Mouse (Mus musculus) heart, embryonic 16.5 days (tissue): ENCODE results near the gene Mycbpap. TPM values are rescaled to one million over a fixed set of nuclear protein-coding genes. Genes with fewer than 3 reads are reported as not detected.

Source experiments
- ATAC-seq: fragments of 200-750 bp; cut with Nextera tagmentation; replicated peaks from 2 replicates; pipeline ENCODE4 v1.8.0; 2017; ENCODE audit warnings: moderate number of reproducible peaks; ENCODE audit not compliant: insufficient read depth, low FRiP score; ENCODE audit errors: extremely low read depth
- H3K27ac ChIP-seq: fragments of 300-500 bp; sonication (generic); 2 replicates; pipeline ENCODE4 v1.5.1; 2014; ENCODE audit warnings: mild to moderate bottlenecking, low read length, control low read depth, moderate library complexity
- H3K27me3 ChIP-seq: fragments of 300-500 bp; sonication (generic); 2 replicates; pipeline ENCODE4 v1.6.1; 2014; ENCODE audit warnings: low read length, mixed read lengths; ENCODE audit not compliant: control insufficient read depth, insufficient read depth
- H3K36me3 ChIP-seq: fragments of 300-500 bp; sonication (generic); 2 replicates; pipeline ENCODE4 v1.6.1; 2014; ENCODE audit not compliant: control insufficient read depth, insufficient read depth
- H3K4me1 ChIP-seq: fragments of 300-500 bp; sonication (generic); 2 replicates; pipeline ENCODE4 v1.6.1; 2014; ENCODE audit warnings: low read length, mixed read lengths; ENCODE audit not compliant: control insufficient read depth, insufficient read depth
- H3K4me2 ChIP-seq: fragments of 300-500 bp; sonication (generic); 2 replicates; pipeline ENCODE4 v1.6.1; 2014; ENCODE audit warnings: low read depth, mild to moderate bottlenecking, control low read depth, low read length
- H3K4me3 ChIP-seq: fragments of 300-500 bp; sonication (generic); 2 replicates; pipeline ENCODE4 v1.5.1; 2014; ENCODE audit warnings: mild to moderate bottlenecking, control low read depth, low read length
- H3K9ac ChIP-seq: fragments of 300-500 bp; sonication (generic); 2 replicates; pipeline ENCODE4 v1.6.1; 2014; ENCODE audit warnings: low read length, control low read depth
- H3K9me3 ChIP-seq: fragments of 300-500 bp; sonication (generic); replicated peaks from 2 replicates; pipeline ENCODE4 v1.6.1; 2016; ENCODE audit warnings: low read length; ENCODE audit not compliant: control insufficient read depth
- WGBS: fragments of 180-500 bp; shearing (Covaris S2); extraction: QIAGEN DNeasy Blood & Tissue Kit; methylation state at CpG from one replicate; pipeline ENCODE4 v1.1.7; 2014; 5-methylcytosine and 5-hydroxymethylcytosine counted together
- polyA plus RNA-seq: library from polyadenylated mRNA; unstranded; fragments of >200 nt; fragmentation: Nextera tagmentation; extraction: Ambion mirVana; gene quantifications from 2 replicates; pipeline ENCODE4 v1.2.1, GENCODE M21; 2015

Mycbpap gene
- 5.7 and 9.1 TPM in 2 replicates for polyA plus RNA-seq

DNA sequence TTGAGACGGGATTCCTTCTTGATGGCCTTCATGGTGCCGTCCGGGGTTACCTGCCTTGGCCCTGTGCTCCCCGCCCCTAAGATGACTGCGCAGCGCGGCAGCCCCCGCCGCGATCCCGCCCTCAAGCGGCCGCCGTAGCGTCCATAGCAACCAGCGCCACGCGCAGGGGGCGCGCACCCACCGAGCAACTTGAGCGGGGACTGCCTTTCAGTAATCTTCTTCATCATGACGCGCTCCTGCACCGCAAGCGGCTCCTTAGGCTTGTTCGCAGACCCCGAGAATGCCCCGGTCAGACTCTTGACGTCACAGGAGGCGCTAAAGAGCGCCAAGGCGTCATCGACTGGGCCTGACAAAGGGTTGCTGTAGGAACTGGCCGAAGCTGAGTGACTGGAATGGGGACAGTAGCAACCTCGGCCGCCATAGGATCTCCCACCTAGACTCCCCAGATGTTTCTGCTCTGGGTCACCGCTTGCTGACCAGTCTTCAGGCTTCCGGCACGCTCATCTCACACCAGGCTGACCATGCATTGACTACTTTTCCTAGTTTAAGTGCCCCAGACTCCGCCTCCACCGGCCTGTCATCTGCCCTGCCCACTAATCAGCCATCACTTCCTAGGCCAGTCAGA lies at the start of gene Mycbpap:
Gene Mycbpap (minus strand): TSS at position 524 of the 625 bp plus-strand sequence.
- peak; percentile 76 for ATAC-seq
- WGBS, result under 1% methylated on average over 42 of the region's 42 CpGs
- no peaks in the 10 kb centered on the region for H3K36me3 ChIP-seq
- H3K4me2 ChIP-seq, result peak within 1 kb of the TSS; percentile 91
- peak within 1 kb of the TSS; percentile 63 for H3K4me3 ChIP-seq
- H3K27me3 ChIP-seq, result no peaks in the 10 kb centered on the region
- no peaks in the 10 kb centered on the region for H3K9me3 ChIP-seq
- peak within 1 kb of the TSS; percentile 19 for H3K27ac ChIP-seq
- peaks cover 18% of the 10 kb centered on the region for H3K4me1 ChIP-seq
- H3K9ac ChIP-seq, result peak within 1 kb of the TSS; percentile 72

DNA sequence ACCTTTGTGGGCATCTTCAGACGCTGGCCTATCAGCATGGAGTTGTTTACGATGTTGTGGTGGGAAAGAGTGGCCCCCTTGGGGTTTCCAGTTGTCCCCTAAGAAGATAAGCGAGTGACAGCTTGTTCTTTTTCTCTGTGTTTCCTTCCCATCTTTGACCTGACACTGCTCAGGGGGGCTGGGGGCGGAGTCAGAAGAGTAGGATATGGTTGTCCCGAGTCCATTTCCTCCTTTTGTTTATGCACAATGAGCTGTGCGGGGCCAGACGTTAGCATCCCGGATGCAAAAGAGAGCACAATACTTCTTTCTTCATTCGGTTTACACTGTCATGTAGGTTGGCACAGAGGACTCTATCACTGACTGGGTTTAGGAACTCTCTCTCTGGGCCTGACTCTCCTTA lies 49.1 kb upstream of the Mycbpap start:
- no peaks in the 10 kb centered on the region for H3K4me1 ChIP-seq
- H3K4me3 ChIP-seq, result no peak overlapping the region
- no peak overlapping the region for H3K9ac ChIP-seq
- H3K4me2 ChIP-seq, result no peak overlapping the region
- no peak; the same call in 1 of the 2 replicates for ATAC-seq
- H3K9me3 ChIP-seq, result no peaks in the 10 kb centered on the region
- H3K27ac ChIP-seq, result peak overlapping the region; percentile 63
- WGBS, result 52% methylated on average over 9 of the region's 9 CpGs
- peaks cover 2% of the 10 kb centered on the region; the same call in 1 of the 2 replicates for H3K27me3 ChIP-seq
- no peaks in the 10 kb centered on the region for H3K36me3 ChIP-seq

DNA sequence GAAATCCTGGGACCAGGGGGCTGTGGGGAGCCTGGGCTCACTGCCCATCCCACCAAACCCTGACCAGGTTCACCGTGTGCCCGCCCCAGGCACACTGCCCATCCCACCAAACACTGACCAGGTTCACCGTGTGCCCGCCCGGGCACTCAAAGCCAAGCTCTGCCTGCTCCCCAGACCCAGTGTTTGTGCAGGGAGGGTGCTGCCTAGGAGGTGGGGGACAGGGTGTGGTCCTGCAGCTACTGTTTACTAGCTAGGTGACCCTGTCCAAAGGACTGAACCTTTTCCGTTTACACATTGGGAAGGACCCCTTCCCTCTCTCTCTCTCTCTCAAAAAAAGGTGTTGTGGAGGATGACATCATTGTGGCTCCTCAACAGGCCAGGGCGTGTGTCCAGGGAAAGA lies 45.8 kb upstream of the Mycbpap start:
- H3K27ac ChIP-seq, result no peak overlapping the region
- H3K9ac ChIP-seq, result no peak overlapping the region
- no peak for ATAC-seq
- WGBS, result 89% methylated on average over 7 of the region's 7 CpGs
- no peak overlapping the region for H3K4me2 ChIP-seq
- H3K9me3 ChIP-seq, result no peaks in the 10 kb centered on the region
- peaks cover 6% of the 10 kb centered on the region; the same call in 1 of the 2 replicates for H3K27me3 ChIP-seq
- H3K36me3 ChIP-seq, result no peaks in the 10 kb centered on the region
- H3K4me3 ChIP-seq, result no peak overlapping the region
- peaks cover 15% of the 10 kb centered on the region for H3K4me1 ChIP-seq

DNA sequence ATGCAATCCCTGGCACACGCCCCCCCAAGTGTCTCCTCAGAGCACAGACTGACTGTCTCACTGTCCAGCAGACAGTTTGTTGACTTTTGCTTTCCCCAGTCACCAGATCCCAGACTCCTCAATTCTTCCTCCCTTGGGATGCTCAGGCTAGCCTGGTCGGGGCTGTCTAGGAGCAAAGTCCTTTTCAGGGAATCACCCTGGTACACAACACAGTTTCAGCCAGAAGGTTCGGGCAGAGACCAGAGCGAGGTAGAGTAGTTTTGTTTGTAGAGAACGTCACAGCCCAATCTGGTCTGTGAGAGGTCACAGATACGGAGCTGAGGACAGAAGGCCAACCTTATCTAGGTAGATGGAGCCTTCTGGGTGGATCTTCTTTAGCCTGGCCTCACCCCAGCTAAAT lies 45.0 kb upstream of the Mycbpap start:
- no peak overlapping the region for H3K27ac ChIP-seq
- WGBS, result 58% methylated on average over 6 of the region's 6 CpGs
- H3K4me3 ChIP-seq, result no peak overlapping the region
- peaks cover 6% of the 10 kb centered on the region; the same call in 1 of the 2 replicates for H3K27me3 ChIP-seq
- peaks cover 15% of the 10 kb centered on the region for H3K4me1 ChIP-seq
- H3K4me2 ChIP-seq, result no peak overlapping the region
- H3K36me3 ChIP-seq, result no peaks in the 10 kb centered on the region
- H3K9ac ChIP-seq, result no peak overlapping the region
- no peaks in the 10 kb centered on the region for H3K9me3 ChIP-seq
- ATAC-seq, result no peak

DNA sequence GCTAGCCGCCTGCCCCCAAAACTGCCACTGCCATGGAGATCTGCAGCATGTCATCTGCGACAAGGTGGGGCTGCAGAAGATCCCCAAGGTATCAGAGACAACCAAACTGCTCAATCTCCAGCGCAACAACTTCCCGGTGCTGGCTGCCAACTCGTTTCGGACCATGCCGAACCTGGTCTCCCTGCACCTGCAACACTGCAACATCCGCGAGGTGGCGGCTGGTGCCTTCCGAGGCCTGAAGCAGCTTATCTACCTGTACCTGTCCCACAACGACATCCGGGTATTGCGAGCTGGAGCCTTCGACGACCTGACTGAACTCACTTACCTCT lies 43.6 kb upstream of the Mycbpap start:
- ATAC-seq, result no peak
- Histone ChIP-seq H3K36me3 (no peaks in the 10 kb centered on the region), H3K4me2 (peak overlapping the region; percentile 69), H3K9ac (peak overlapping the region; percentile 66), H3K27ac (no peak overlapping the region), H3K27me3 (peaks cover 6% of the 10 kb centered on the region; the same call in 1 of the 2 replicates), H3K4me3 (peak overlapping the region; percentile 32), H3K4me1 (peaks cover 15% of the 10 kb centered on the region), H3K9me3 (no peaks in the 10 kb centered on the region)
- 18% methylated on average over 16 of the region's 16 CpGs for WGBS

DNA sequence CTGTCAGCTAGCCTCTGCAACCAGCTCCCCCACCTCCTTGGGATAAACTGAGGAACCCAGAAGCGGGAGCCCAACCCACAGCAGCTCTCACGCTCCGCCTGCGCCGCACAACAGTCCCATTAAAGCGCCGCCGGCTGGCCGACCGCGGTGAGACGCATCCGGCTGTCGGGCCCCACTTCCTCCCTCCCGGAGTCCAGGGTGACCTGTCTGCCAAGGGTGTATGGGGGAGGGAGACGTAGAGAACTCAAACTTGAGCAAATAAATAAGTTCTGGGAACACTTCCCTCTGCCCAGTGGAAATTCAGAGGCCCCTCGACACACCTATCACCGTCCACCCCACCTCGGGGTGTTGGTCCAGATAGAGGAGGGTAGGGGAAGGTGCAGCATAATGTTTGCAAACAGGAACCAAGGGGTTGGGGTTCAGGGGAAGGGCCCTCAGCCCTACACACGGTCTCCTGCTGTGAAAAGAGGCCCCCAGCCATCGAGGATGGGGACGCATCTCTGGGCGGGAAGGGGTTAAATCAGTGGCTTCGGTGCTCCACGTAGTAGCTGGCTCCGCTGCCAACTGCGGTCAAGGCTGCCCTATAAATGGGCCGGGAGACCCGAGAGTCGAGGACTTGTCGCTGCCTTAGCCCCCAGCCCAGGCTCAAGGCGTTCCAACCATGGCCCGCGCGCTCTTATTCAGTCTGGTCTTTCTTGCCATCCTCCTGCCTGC lies 43.1 kb upstream of the Mycbpap start, which contains the start of gene Chad:
Gene Chad (plus strand): TSS at position 611 of the 714 bp plus-strand sequence.
- 7% methylated on average over 35 of the region's 35 CpGs for WGBS
- peak within 1 kb of the TSS; percentile 66 for H3K9ac ChIP-seq
- H3K27ac ChIP-seq, result no peak within 1 kb of the TSS
- H3K27me3 ChIP-seq, result peaks cover 6% of the 10 kb centered on the region; the same call in 1 of the 2 replicates
- no peaks in the 10 kb centered on the region for H3K9me3 ChIP-seq
- peaks cover 15% of the 10 kb centered on the region for H3K4me1 ChIP-seq
- peak; percentile 64 for ATAC-seq
- peak within 1 kb of the TSS; percentile 69 for H3K4me2 ChIP-seq
- no peaks in the 10 kb centered on the region for H3K36me3 ChIP-seq
- H3K4me3 ChIP-seq, result peak within 1 kb of the TSS; percentile 32

DNA sequence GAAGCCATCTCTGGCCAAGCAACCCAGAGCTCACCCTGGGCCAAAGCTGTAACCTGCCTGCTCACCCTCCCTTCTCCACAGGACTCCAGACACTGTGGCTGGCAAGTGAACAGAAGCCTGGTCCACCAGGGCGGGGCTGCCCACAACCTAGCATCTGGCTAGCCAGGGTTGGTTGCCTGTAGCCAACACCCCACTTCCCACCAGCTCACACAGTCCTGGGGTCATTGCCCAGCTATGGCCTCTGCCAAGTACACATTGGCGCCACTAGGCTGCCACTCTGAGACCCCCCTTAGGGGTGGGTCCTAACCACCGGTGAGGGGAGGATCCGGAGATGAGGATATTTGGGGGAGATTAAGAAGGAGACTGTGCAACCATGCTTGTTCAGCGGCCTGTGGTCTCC lies 42.3 kb upstream of the Mycbpap start:
- H3K9ac ChIP-seq, result peak overlapping the region; percentile 66
- H3K27me3 ChIP-seq, result peaks cover 6% of the 10 kb centered on the region; the same call in 1 of the 2 replicates
- WGBS, result 58% methylated on average over 5 of the region's 5 CpGs
- H3K9me3 ChIP-seq, result no peaks in the 10 kb centered on the region
- no peak for ATAC-seq
- H3K4me2 ChIP-seq, result peak overlapping the region; percentile 69
- peak overlapping the region; percentile 32; the same call in 1 of the 2 replicates for H3K4me3 ChIP-seq
- H3K36me3 ChIP-seq, result no peaks in the 10 kb centered on the region
- peaks cover 15% of the 10 kb centered on the region for H3K4me1 ChIP-seq
- no peak overlapping the region for H3K27ac ChIP-seq

DNA sequence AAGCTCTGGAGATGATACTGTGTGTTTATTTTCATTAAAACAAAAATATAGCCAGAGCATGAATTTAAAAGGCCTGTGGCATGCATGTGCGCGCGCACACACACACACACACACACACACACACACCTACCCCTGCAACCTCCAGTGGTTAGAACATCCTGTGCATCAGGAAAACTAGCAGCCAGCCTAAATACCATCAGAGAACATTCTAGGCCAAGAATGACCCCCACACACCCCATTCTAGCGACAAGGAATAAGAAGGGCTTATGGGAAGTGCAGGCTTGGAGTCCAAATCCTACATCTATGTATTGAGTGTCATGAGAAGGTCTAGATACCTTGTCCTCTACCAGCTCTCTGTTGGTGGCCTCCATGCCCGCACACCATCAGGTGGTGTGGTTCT lies 41.8 kb upstream of the Mycbpap start:
- no peak overlapping the region for H3K27ac ChIP-seq
- ATAC-seq, result no peak
- H3K4me2 ChIP-seq, result no peak overlapping the region
- no peak overlapping the region for H3K4me3 ChIP-seq
- peaks cover 15% of the 10 kb centered on the region for H3K4me1 ChIP-seq
- H3K9ac ChIP-seq, result no peak overlapping the region
- peaks cover 6% of the 10 kb centered on the region; the same call in 1 of the 2 replicates for H3K27me3 ChIP-seq
- no peaks in the 10 kb centered on the region for H3K9me3 ChIP-seq
- WGBS, result 92% methylated on average over 5 of the region's 5 CpGs
- H3K36me3 ChIP-seq, result no peaks in the 10 kb centered on the region

DNA sequence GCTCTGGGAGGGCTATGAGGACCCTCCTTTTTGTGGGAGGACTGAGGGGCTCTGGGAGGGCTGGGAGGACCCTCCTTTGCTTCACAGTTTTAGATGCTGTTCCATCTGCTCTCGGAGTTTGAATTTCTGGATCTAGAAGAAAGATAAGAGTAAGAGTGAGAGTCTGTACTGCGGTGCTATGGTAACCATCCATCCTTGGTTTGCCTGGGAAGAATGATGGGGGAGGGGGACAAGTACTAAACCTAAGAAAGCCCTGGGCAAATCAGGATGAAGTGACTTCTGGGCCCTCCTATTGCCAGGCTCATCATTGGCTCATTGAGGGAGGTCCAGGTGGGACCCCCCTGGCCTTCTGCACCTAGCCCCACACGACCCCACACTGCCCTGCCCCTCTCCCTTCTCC lies 36.7 kb upstream of the Mycbpap start:
- Histone ChIP-seq H3K9me3 (no peaks in the 10 kb centered on the region), H3K4me3 (no peak overlapping the region), H3K36me3 (no peaks in the 10 kb centered on the region), H3K4me2 (no peak overlapping the region), H3K4me1 (no peaks in the 10 kb centered on the region), H3K27me3 (no peaks in the 10 kb centered on the region), H3K9ac (no peak overlapping the region), H3K27ac (no peak overlapping the region)
- no peak for ATAC-seq
- 67% methylated on average over 3 of the region's 3 CpGs for WGBS
